Mouse (Mus musculus) Patski (cell line): ENCODE measurements at regions not wholly inside any gene's neighbourhood (a gene's known extent, or its start where the extent isn't known, plus 50 kb on each side); places are given as distances from the start of the nearest gene placed in this dataset.
A peak's percentile ranks its signal among the peaks of the same experiment; 100 is the strongest.
"Not testable (repeated sequence)": the region's sequence is repeated elsewhere in the genome, so short reads cannot be mapped to it uniquely, and the experiment has no call there.

ENCODE experiments used
- ATAC-seq: fragments of 100-300 bp; one replicate; pipeline ENCODE4 v1.8.0; 2021
- CTCF ChIA-PET: fragments of 350-600 bp; sonication (Branson Sonifier 250); formaldehyde crosslinking; loops from one replicate; lab custom pipeline; 2022; ENCODE audit warnings: inconsistent platforms; lab: Charles Lee
- POLR2A ChIA-PET: fragments of 350-600 bp; sonication (Branson Sonifier 250); formaldehyde crosslinking; loops from one replicate; lab custom pipeline; 2022; ENCODE audit warnings: antibody characterized with exemption, inconsistent platforms; lab: Charles Lee
- DNase-seq: peaks from one replicate; pipeline ENCODE4 v3.0.0-alpha.2; 2011; ENCODE audit warnings: low read depth, low spot score
- H3K27me3 ChIP-seq: fragments of 371-371 bp; one replicate; pipeline ENCODE4 v1.5.1; 2021
- CTCF ChIP-seq: fragments of 100-300 bp; IDR thresholded peaks from one replicate; pipeline ENCODE4 v1.5.1; 2021
- in situ Hi-C: fragments of 300-500 bp; cut with MboI; formaldehyde crosslinking; loops from 3 replicates; pipeline ENCODE4 v1.11.1; 2018; ENCODE audit warnings: low pct_unique_long_range_greater_than_20kb, mixed read lengths

- CTCF ChIA-PET, result no interaction called here
- DNase-seq, result no peak
- POLR2A ChIA-PET, result no interaction called here
- in situ Hi-C loops, result no loop called here
- ATAC-seq, result no peak
- H3K27me3 ChIP-seq, result no peaks in the 10 kb centered on the region
- TF ChIP-seq CTCF, result no peak
Measured at GRCm38 (mm10) chr11:111945806-111946205, 836.2 kb upstream of the Sox9 start.

DNA sequence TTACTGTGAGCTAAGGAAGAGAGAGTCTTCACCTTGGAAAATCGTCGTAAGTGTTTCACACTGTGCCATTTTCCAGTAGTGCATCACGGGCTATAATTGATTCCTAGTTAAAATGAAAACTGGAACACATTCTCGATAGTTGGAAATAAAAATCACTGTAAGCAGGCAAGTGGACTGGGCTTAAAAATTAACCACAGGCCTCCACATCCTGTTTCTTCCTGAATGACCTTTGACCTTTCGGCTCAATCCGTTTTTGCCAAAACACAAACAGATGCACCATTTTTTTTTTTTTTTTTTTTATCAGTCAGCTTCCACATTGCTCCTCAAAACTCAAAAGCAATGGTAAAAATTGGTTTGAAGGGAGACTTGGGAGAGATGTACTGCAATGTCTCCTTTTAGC, 834.4 kb upstream of the Sox9 start:
- ATAC-seq (no peak), DNase-seq (no peak)
- CTCF ChIA-PET, result interaction anchor here (0.7 to 1.6 kb wide), 2 partner anchors 9 to 81 kb away, joined by 3 to 4 read pairs; no protein-coding TSS in a partner anchor
- in situ Hi-C loops, result no loop called here
- no peaks in the 10 kb centered on the region for H3K27me3 ChIP-seq
- POLR2A ChIA-PET, result no interaction called here
- no peak for TF ChIP-seq CTCF

DNA sequence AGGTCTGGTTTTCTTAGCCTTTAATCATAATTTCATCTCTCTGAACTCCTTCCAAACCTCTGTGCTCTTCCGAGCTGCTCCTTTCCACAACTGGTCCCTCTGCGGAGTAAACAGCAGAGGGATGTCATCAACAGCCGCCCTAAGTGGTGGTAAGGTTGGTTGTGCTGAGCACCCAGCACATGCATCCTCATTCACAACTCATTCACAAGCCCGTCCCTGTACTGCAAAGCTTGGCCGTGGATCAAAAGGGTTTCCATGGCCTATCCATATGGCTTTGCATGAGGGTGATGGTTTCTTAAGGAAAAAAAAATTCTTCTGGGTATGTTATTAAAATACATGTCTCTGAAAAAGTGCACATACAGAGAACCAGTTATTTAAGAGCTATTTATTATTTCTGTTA, 828.6 kb upstream of the Sox9 start:
- ChIA-PET CTCF (interaction anchor here (1.2 kb wide), 1 partner anchor 36 kb away, joined by 3 read pairs; no protein-coding TSS in a partner anchor), POLR2A (no interaction called here)
- no peak for TF ChIP-seq CTCF
- in situ Hi-C loops, result no loop called here
- no peaks in the 10 kb centered on the region for H3K27me3 ChIP-seq
- ATAC-seq, result no peak
- no peak for DNase-seq

GRCm38 (mm10) chr11:111957721-111958287, 824.2 kb upstream of the Sox9 start:
- POLR2A ChIA-PET, result no interaction called here
- ATAC-seq (no peak), DNase-seq (no peak)
- in situ Hi-C loops, result no loop called here
- CTCF ChIA-PET, result interaction anchor here (1.7 kb wide), 1 partner anchor 10 kb away, joined by 4 read pairs; no protein-coding TSS in a partner anchor
- TF ChIP-seq CTCF, result no peak
- no peaks in the 10 kb centered on the region for H3K27me3 ChIP-seq

GRCm38 (mm10) chr11:111961047-111961837, 820.8 kb upstream of the Sox9 start:
- ChIA-PET CTCF (interaction anchor here (1.1 kb wide), 2 partner anchors 12 to 13 kb away, joined by 3 read pairs; no protein-coding TSS in a partner anchor), POLR2A (no interaction called here)
- ATAC-seq (no peak), DNase-seq (no peak)
- in situ Hi-C loops, result no loop called here
- no peaks in the 10 kb centered on the region for H3K27me3 ChIP-seq
- TF ChIP-seq CTCF, result no peak

DNA sequence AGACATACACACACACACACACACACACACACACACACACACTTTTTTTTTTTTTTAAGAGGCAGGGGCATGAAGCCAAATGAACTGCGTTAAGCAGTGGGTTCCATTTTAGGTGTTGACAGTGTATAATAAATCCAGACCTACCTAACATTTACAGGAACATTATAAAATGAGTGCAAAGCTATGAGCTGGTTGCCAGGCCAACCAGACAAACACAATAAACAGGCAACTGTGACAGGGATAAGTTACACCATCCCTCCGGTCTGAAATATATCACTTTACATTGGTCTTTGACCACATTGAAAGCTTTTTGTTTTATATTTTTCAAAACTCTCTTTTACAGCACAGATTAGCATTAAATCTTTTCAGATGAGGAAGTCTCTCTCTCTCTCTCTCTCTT, 820.2 kb upstream of the Sox9 start:
- CTCF ChIA-PET, result interaction anchor here (1.1 kb wide), 1 partner anchor 12 kb away, joined by 3 read pairs; no protein-coding TSS in a partner anchor
- ATAC-seq, result no peak
- DNase-seq, result no peak
- POLR2A ChIA-PET, result no interaction called here
- in situ Hi-C loops, result no loop called here
- no peak for TF ChIP-seq CTCF
- peaks cover 2% of the 10 kb centered on the region for H3K27me3 ChIP-seq

DNA sequence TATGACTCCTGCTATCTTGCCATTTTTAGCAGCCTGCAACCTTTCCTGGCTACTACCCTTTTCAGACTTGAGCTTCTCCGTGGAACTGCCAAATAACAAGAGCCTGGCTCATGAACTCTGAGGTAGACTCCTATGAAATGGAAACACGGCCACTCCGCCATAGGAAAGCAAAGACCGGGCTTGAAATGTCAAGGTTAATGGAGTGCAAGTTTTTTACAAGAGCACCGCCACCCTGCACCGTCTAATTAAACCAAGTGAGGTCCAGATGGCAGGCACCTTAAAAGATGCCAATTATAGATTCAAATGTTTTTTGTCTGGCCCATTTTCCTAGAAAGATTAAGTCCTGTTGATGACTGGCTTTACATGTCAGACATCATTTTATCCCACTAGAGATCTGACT, 818.0 kb upstream of the Sox9 start:
- in situ Hi-C loops, result no loop called here
- no peak for TF ChIP-seq CTCF
- ATAC-seq (no peak), DNase-seq (no peak)
- peaks cover 3% of the 10 kb centered on the region for H3K27me3 ChIP-seq
- ChIA-PET CTCF (interaction anchor here (1.0 kb wide), 1 partner anchor 25 kb away, joined by 3 read pairs; no protein-coding TSS in a partner anchor), POLR2A (no interaction called here)

- DNase-seq, result no peak
- no peak for ATAC-seq
- peaks cover 3% of the 10 kb centered on the region for H3K27me3 ChIP-seq
- in situ Hi-C loops, result no loop called here
- no peak for TF ChIP-seq CTCF
- ChIA-PET CTCF (no interaction called here), POLR2A (no interaction called here)
Measured at GRCm38 (mm10) chr11:111966401-111966800, 815.6 kb upstream of the Sox9 start.

DNA sequence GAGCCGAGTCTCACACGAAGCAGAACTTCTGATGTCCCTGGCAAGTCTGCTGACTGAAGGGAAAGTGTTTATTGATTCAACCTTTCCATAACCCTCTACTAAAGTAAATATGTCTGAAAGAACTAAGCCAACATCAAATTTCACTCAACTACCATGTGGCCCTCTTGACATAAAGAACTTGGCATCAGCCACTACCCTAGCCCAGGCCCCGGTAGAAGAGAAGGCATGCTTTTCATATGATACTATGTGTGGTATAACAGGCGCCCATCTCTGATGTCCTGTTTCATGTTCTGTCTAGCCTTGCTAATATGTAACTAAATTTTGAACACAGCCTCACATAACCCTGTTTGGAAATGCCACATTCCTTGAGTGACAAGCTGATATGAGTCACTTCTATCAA, 811.0 kb upstream of the Sox9 start:
- POLR2A ChIA-PET, result no interaction called here
- DNase-seq (no peak), ATAC-seq (no peak)
- peaks cover 3% of the 10 kb centered on the region for H3K27me3 ChIP-seq
- TF ChIP-seq CTCF, result no peak
- in situ Hi-C loops, result no loop called here
- CTCF ChIA-PET, result interaction anchor here (1.4 kb wide), 1 partner anchor 11 kb away, joined by 3 read pairs; no protein-coding TSS in a partner anchor

GRCm38 (mm10) chr11:111978667-111979066, 803.4 kb upstream of the Sox9 start:
- no peak for TF ChIP-seq CTCF
- peak; percentile 31 for DNase-seq
- ChIA-PET CTCF (interaction anchor here (0.6 to 1.1 kb wide), 2 partner anchors 285 to 1158 kb away, joined by 3 read pairs; no protein-coding TSS in a partner anchor), POLR2A (no interaction called here)
- in situ Hi-C loops, result no loop called here
- peak; percentile 57 for ATAC-seq
- peaks cover 7% of the 10 kb centered on the region for H3K27me3 ChIP-seq

DNA sequence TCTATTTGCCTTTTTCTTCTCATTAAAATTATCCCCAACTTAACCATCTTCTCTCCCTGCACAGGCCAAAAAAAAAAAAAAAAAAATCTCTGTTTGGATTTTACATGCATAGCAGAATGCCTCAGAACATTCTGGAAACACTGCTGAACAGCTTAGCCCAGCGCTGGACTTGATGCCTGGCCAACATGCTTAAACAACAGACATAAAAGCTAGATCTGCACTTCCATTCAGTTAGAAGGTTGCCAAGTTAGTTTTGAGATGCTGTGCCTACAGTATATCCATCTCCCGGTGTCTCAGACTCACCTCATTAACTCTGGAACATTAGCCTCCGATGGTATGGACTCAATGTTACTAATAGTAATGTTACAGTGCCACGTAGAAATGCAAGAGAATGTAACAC, 785.6 kb upstream of the Sox9 start:
- no peaks in the 10 kb centered on the region for H3K27me3 ChIP-seq
- CTCF ChIA-PET, result no interaction called here
- ATAC-seq, result no peak
- TF ChIP-seq CTCF, result no peak
- no peak for DNase-seq
- in situ Hi-C loops, result no loop called here
- POLR2A ChIA-PET, result no interaction called here

DNA sequence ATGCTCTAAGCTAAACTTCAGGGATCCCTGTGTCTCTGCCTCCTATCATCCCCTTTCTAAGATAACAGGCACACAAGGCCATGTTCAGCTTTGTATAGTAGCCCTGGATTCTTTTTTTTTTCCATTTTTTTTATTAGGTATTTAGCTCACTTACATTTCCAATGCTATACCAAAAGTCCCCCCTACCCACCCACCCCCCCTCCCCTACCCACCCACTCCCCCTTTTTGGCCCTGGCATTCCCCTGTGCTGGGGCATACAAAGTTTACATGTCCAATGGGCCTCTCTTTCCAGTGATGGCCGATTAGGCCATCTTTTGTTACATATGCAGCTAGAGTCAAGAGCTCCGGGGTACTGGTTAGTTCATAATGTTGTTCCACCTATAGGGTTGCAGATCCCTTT, 771.2 kb upstream of the Sox9 start:
- DNase-seq, POLR2A ChIA-PET, in situ Hi-C loops, H3K27me3 ChIP-seq, CTCF ChIA-PET, ATAC-seq: not testable (repeated sequence)
